Mouse (Mus musculus): ENCODE data around the gene Tmem160.

The Tmem160 gene

GRCm38 (mm10) chr7:16452587-16453073 is at the start of gene Tmem160:
TSS of gene Tmem160 (plus strand) at chr7:16452779.
- peak; percentile 96 for DNase-seq (ENCODE audit: low read depth, low spot score)

GRCm38 (mm10) chr7:16402968-16403948 is 49.3 kb upstream of the Tmem160 start:
- no peak for DNase-seq (ENCODE audit: low read depth, low spot score)

- DNase-seq (ENCODE audit: low read depth, low spot score) = no peak
These were observed 48.1 kb upstream of the Tmem160 start for GRCm38 (mm10) chr7:16404315-16405072.

GRCm38 (mm10) chr7:16405073-16405455 is 47.5 kb upstream of the Tmem160 start:
- no peak for DNase-seq (ENCODE audit: low read depth, low spot score)

GRCm38 (mm10) chr7:16405516-16406351 is 46.8 kb upstream of the Tmem160 start:
- no peak for DNase-seq (ENCODE audit: low read depth, low spot score)

GRCm38 (mm10) chr7:16406978-16407377 is 45.6 kb upstream of the Tmem160 start:
- DNase-seq (ENCODE audit: low read depth, low spot score) = no peak

GRCm38 (mm10) chr7:16411100-16411499 is 41.5 kb upstream of the Tmem160 start:
- DNase-seq (ENCODE audit: low read depth, low spot score) = no peak

- DNase-seq (ENCODE audit: low read depth, low spot score) = no peak
These were observed 40.2 kb upstream of the Tmem160 start for GRCm38 (mm10) chr7:16412220-16412896.

- DNase-seq (ENCODE audit: low read depth, low spot score) = no peak
These were observed 39.6 kb upstream of the Tmem160 start for GRCm38 (mm10) chr7:16412930-16413329.

- DNase-seq (ENCODE audit: low read depth, low spot score) = peak; percentile 72
These were observed 37.2 kb upstream of the Tmem160 start for GRCm38 (mm10) chr7:16415426-16415825.

GRCm38 (mm10) chr7:16417141-16417771 is 35.3 kb upstream of the Tmem160 start:
- no peak for DNase-seq (ENCODE audit: low read depth, low spot score)

- DNase-seq (ENCODE audit: low read depth, low spot score) = no peak
These were observed 33.9 kb upstream of the Tmem160 start for GRCm38 (mm10) chr7:16418713-16419112.

- no peak for DNase-seq (ENCODE audit: low read depth, low spot score)
These were observed 32.0 kb upstream of the Tmem160 start for GRCm38 (mm10) chr7:16420493-16421118.

GRCm38 (mm10) chr7:16422222-16422856 is 30.2 kb upstream of the Tmem160 start:
- no peak for DNase-seq (ENCODE audit: low read depth, low spot score)

- DNase-seq (ENCODE audit: low read depth, low spot score) = no peak
These were observed 28.8 kb upstream of the Tmem160 start for GRCm38 (mm10) chr7:16423731-16424130.

- no peak for DNase-seq (ENCODE audit: low read depth, low spot score)
These were observed 26.9 kb upstream of the Tmem160 start for GRCm38 (mm10) chr7:16425721-16426120.

- peak; percentile 58 for DNase-seq (ENCODE audit: low read depth, low spot score)
These were observed 26.4 kb upstream of the Tmem160 start for GRCm38 (mm10) chr7:16426129-16426729.

GRCm38 (mm10) chr7:16433352-16433971 is 19.1 kb upstream of the Tmem160 start:
- no peak for DNase-seq (ENCODE audit: low read depth, low spot score)
